Mouse (Mus musculus) hindbrain, postnatal 0 days (tissue): ENCODE measurements around the gene Nup214. TPM values are rescaled to one million over a fixed set of nuclear protein-coding genes. Genes with fewer than 3 reads are reported as not detected.

Experiments used
- ATAC-seq: fragments of 200-750 bp; cut with Nextera tagmentation; 2 replicates; pipeline ENCODE4 v1.8.0; 2017; ENCODE audit warnings: mild to moderate bottlenecking, moderate TSS enrichment, moderate library complexity
- DNase-seq: peaks from one replicate; pipeline ENCODE4 v3.0.0-alpha.2; 2015; ENCODE audit warnings: low spot score
- H3K27ac ChIP-seq: fragments of 300-500 bp; sonication (generic); 2 replicates; pipeline ENCODE4 v1.5.1; 2014; ENCODE audit warnings: mild to moderate bottlenecking
- H3K27me3 ChIP-seq: fragments of 300-500 bp; sonication (generic); 2 replicates; pipeline ENCODE4 v1.6.1; 2014; ENCODE audit warnings: low read length, mixed read lengths; ENCODE audit not compliant: insufficient read depth
- H3K36me3 ChIP-seq: fragments of 300-500 bp; sonication (generic); 2 replicates; pipeline ENCODE4 v1.6.1; 2014; ENCODE audit warnings: low read length, mixed read lengths; ENCODE audit not compliant: insufficient read depth
- H3K4me1 ChIP-seq: fragments of 300-500 bp; sonication (generic); 2 replicates; pipeline ENCODE4 v1.6.1; 2014; ENCODE audit warnings: antibody characterized with exemption, low read length, mixed read lengths; ENCODE audit not compliant: insufficient read depth
- H3K4me2 ChIP-seq: fragments of 300-500 bp; sonication (generic); 2 replicates; pipeline ENCODE4 v1.6.1; 2014; ENCODE audit warnings: low read depth, mild to moderate bottlenecking, low read length, moderate library complexity, mixed read lengths
- H3K4me3 ChIP-seq: fragments of 300-500 bp; sonication (generic); 2 replicates; pipeline ENCODE4 v1.5.1; 2014; ENCODE audit warnings: low read length
- H3K9ac ChIP-seq: fragments of 300-500 bp; sonication (generic); replicated peaks from 2 replicates; pipeline ENCODE4 v1.6.1; 2014; ENCODE audit warnings: mild to moderate bottlenecking, low read length, moderate library complexity, mixed read lengths
- H3K9me3 ChIP-seq: fragments of 300-500 bp; sonication (generic); 2 replicates; pipeline ENCODE4 v1.6.1; 2016; ENCODE audit warnings: low read length, mixed read lengths
- CTCF ChIP-seq: IDR thresholded peaks from 2 replicates; pipeline ENCODE4 v1.5.1; 2016; ENCODE audit warnings: antibody characterized with exemption, control low read depth, low read depth
- WGBS: fragments of 180-500 bp; shearing (Covaris S2); extraction: QIAGEN DNeasy Blood & Tissue Kit; methylation state at CpG from one replicate; pipeline ENCODE4 v1.1.7; 2014; 5-methylcytosine and 5-hydroxymethylcytosine counted together
- polyA plus RNA-seq: library from polyadenylated mRNA; unstranded; fragments of >200 nt; fragmentation: Nextera tagmentation; extraction: Ambion mirVana; gene quantifications from 2 replicates; pipeline ENCODE4 v1.2.1, GENCODE M21; 2015
- total RNA-seq: library from RNA; depleted of rRNA; stranded (reverse); fragments of >200 nt; gene quantifications from 2 replicates; pipeline ENCODE4 v1.2.3, GENCODE M21; 2014

Nup214 gene
- total and polyA plus RNA-seq, 2 experiments from 2014 or later, result 29.3 to 65.3 TPM

DNA sequence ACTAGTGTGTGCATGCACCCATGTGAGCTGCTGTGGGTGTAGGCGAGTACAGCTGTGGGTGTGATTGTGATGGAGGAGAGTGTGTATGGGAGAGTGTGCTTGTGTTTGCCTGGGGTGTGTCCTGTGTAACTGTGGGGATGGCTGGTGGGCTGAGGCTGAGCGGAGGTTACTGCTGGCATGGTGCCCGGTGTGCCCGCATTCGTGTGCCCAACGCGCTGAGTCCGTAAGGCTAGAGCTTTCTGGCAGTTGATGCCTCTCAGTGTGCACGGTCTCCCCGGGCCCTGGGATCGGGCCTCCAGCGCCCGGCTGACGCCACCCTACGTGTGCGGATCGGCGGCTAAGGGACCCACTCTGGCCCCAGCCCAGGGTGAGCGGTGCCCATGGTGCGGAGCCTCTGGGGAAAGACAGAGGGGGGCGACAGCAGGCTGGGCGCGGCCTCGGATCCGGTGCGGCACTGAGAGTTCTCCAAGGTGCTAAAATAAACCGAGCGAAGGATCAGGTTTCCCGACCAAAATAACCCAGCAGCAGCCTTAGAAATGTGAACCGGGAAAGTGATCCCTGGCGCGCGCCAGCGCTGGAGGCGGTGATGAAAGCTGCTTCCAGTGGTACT lies 114.2 kb downstream of the Nup214 start:
- peak overlapping the region; percentile 38 for H3K9ac ChIP-seq

DNA sequence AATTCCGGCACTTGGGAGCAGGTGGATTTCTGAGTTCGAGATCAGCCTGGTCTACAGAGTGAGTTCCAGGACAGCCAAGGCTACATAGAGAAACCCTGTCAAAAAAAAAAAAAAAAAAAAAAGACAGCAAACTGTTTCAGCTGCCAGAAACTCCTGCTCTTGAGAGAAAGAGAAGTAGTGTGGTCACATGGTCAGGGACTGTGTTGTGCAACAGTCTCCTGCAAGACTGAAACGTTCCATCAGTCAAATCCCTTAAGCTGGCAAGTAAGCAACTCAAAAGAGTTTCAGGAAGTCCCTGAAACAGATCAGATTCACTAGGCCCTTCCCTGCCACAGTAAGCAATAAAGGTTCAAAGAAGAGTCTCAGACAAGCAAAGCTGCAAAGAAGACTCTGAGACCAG lies 115.4 kb downstream of the Nup214 start:
- no peak overlapping the region for H3K27ac ChIP-seq
- H3K36me3 ChIP-seq, result no peaks in the 10 kb centered on the region
- DNase-seq (no peak), ATAC-seq (no peak)
- peaks cover 3% of the 10 kb centered on the region; the same call in 1 of the 2 replicates for H3K4me1 ChIP-seq
- H3K9ac ChIP-seq, result no peak overlapping the region
- 75% methylated on average over 3 of the region's 3 CpGs for WGBS
- no peaks in the 10 kb centered on the region for H3K9me3 ChIP-seq
- H3K4me3 ChIP-seq, result no peak overlapping the region
- no peaks in the 10 kb centered on the region for H3K27me3 ChIP-seq
- no peak for TF ChIP-seq CTCF
- H3K4me2 ChIP-seq, result no peak overlapping the region

More for the DNA sequence above, 114.2 kb downstream of the Nup214 start:
- Histone ChIP-seq H3K27me3 (no peaks in the 10 kb centered on the region), H3K27ac (no peak overlapping the region), H3K36me3 (no peaks in the 10 kb centered on the region), H3K4me2 (peak overlapping the region; percentile 56), H3K9me3 (no peaks in the 10 kb centered on the region), H3K4me3 (peak overlapping the region; percentile 18), H3K4me1 (peaks cover 11% of the 10 kb centered on the region; the same call in 1 of the 2 replicates)
- 6% methylated on average over 35 of the region's 35 CpGs for WGBS
- no peak for TF ChIP-seq CTCF
- ATAC-seq (0 out of 2 replicates have a peak, but pooled peaks have one; percentile 22), DNase-seq (peak; percentile 34)

DNA sequence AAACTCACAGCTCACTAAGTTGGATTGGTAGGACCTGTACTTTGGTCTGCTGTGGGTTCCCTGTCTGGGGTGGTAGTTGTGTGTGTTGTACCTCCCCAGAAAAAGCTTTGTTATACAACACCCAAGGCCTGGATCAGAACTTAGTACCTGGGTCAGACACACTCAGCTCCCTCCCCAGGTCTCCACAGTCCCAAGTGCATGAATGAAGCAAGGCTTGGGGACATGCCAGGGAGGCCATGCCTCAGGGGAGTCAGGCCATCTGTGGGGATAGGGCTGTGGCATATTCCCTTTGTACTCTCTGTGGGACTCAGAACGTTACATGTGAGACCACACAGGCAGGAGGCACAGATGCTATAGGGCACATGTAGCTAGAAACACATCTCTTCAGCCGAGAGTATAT lies 115.9 kb downstream of the Nup214 start:
- no peaks in the 10 kb centered on the region for H3K36me3 ChIP-seq
- H3K4me1 ChIP-seq, result peaks cover 3% of the 10 kb centered on the region; the same call in 1 of the 2 replicates
- DNase-seq (no peak), ATAC-seq (no peak)
- no peaks in the 10 kb centered on the region for H3K9me3 ChIP-seq
- H3K4me2 ChIP-seq, result no peak overlapping the region
- no peak overlapping the region for H3K4me3 ChIP-seq
- H3K27me3 ChIP-seq, result no peaks in the 10 kb centered on the region
- H3K27ac ChIP-seq, result no peak overlapping the region
- WGBS, result 38% methylated on average over 2 of the region's 2 CpGs
- no peak for TF ChIP-seq CTCF
- H3K9ac ChIP-seq, result no peak overlapping the region

DNA sequence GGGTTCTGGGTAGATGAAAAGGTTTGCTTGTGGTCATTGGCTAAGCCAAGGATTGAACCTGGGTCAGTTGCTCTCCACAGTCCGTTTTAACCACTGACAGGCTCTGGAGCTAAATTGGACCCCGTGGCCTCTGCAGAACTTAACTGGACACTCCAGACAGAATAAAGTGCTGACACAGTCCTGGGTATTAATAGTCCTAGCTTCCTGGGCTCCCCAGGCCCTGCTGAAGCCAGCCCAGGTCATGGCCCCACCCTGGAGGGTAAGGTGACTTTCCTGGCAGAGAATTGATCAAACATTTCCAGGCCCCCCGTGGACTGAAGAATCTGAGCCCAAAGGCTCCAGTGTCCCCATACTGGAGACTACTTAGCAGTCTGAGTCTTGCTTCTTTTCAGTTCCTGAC lies 117.7 kb downstream of the Nup214 start:
- Histone ChIP-seq H3K27ac (no peak overlapping the region), H3K4me1 (peaks cover 17% of the 10 kb centered on the region), H3K9ac (no peak overlapping the region), H3K36me3 (no peaks in the 10 kb centered on the region), H3K9me3 (no peaks in the 10 kb centered on the region), H3K4me3 (no peak overlapping the region), H3K4me2 (no peak overlapping the region), H3K27me3 (no peaks in the 10 kb centered on the region)
- no peak for DNase-seq
- 54% methylated on average over 3 of the region's 3 CpGs for WGBS
- no peak for TF ChIP-seq CTCF
- ATAC-seq, result no peak

DNA sequence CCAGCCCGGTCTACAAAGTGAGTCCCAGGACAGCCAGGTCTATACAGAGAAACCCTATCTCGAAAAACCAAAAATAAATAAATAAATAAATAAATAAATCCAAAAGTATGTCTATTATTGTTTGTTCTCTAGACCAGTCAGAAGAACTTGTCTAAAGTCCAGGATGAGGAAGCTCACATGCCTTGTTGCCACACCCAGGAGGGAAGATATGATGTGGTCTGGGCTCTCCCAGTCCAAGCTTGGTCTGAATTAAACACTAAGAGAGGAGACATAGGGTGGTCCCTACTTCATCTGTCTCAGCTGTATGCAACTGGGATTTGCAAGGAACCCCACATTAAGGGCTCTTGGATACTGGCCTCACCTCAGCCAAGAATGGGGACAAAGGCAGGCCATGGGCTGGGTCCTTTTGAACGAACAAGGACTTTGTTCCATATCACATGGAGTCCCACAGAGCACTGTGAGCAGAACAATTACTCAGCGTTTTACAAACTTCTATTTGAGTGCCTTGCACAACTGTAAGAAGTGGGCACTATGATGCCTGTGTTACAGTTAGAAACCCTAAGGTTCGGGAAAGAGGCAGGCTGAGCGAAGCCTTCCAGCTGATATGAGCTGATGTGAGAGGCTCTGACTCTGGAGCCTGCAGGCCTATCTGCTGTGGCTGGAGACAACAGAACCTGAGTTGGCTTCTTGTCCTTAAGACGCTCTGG lies 119.9 kb downstream of the Nup214 start:
- TF ChIP-seq CTCF, result no peak
- no peaks in the 10 kb centered on the region for H3K36me3 ChIP-seq
- H3K27ac ChIP-seq, result no peak overlapping the region
- peaks cover 18% of the 10 kb centered on the region for H3K4me1 ChIP-seq
- H3K4me2 ChIP-seq, result no peak overlapping the region
- no peak for ATAC-seq
- H3K9ac ChIP-seq, result no peak overlapping the region
- no peak overlapping the region for H3K4me3 ChIP-seq
- no peaks in the 10 kb centered on the region for H3K9me3 ChIP-seq
- 82% methylated on average over 7 of the region's 7 CpGs for WGBS
- no peak for DNase-seq
- no peaks in the 10 kb centered on the region for H3K27me3 ChIP-seq

DNA sequence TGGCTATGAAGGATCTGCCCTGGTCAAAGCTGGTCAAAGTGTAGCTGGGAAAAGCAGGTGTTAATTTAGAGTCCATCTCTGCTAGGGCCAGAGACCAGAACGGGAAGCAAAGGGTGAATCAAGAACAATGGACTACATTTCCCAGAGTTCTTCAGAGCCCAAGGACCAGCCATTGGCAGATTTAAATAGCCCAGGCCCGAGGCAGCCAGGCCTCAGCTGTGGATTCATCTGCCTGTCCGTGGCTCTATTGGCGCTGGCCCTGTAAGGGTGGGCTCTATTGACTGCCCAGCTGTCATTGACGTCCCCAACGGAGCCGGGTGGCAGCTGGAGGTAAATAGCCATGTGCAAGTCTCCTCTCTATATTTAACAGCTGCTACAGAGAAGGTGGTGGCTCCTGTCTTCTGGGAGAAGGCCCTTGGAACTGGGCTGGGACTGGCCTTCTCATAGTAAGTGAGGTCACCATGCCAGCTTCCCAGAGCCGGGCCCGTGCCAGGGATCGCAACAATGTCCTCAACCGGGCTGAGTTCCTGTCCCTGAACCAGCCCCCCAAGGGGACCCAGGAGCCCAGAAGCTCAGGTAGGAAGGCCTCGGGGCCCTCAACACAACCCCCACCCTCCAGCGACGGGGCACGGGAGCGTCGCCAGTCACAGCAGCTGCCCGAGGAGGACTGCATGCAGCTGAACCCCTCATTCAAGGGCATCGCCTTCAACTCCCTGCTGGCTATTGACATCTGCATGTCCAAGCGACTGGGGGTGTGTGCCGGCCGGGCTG lies 121.3 kb downstream of the Nup214 start, which contains the start of gene Plpp7:
Gene Plpp7 (plus strand): TSS at position 178 of the 771 bp plus-strand sequence.
- Histone ChIP-seq H3K4me1 (peaks cover 18% of the 10 kb centered on the region), H3K9ac (peak within 1 kb of the TSS; percentile 86), H3K27ac (peak within 1 kb of the TSS; percentile 85), H3K4me3 (peak within 1 kb of the TSS; percentile 58), H3K36me3 (no peaks in the 10 kb centered on the region), H3K9me3 (no peaks in the 10 kb centered on the region), H3K4me2 (peak within 1 kb of the TSS; percentile 79), H3K27me3 (no peaks in the 10 kb centered on the region)
- no peak for TF ChIP-seq CTCF
- ATAC-seq (peak; percentile 94), DNase-seq (peak; percentile 93)
- 20% methylated on average over 22 of the region's 22 CpGs for WGBS
